Mouse (Mus musculus) right cerebral cortex, postnatal 25 days (tissue): ENCODE data around the gene Ppm1h.

Experiments used
- DNase-seq: peaks from one replicate; pipeline ENCODE4 v3.0.0; 2022

Ppm1h gene

DNA sequence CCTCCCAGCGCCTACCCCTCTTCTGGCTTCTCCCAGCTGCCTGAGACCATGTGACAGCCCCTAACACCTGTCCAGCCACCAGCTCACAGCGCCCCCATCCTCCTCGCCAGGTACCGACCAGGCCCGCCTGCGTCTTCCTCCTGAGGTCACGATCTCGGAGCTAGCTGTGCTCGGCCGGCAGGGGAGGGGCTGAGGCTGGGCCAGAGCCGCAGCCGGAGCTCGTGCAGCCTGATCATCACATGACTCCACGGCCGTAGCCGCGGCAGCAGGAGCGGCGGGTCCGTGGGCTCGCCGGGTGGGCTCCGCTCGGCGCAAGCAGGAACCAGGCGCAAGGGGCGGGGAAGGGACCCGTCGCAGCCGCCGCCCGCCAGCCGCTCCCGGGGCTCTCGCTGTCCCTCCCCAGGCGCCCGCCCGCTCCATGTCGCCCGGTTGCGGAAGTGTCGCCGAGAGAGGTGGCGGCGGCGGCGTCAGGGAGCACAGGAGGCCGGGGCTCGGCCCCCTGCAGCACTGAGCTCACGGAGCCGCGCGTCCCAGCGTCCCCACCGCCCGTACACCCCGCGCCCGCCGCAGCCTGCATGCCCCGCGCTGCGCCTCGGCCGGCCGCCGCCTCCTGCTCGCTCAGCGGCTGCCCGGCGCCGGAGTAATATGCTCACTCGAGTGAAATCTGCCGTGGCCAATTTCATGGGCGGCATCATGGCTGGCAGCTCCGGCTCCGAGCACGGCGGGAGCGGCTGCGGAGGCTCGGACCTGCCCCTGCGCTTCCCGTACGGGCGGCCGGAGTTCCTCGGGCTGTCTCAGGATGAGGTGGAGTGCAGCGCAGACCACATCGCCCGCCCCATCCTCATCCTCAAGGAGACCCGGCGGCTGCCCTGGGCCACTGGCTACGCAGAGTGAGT, at the start of gene Ppm1h:
Gene Ppm1h (plus strand): TSS at position 222 of the 896 bp plus-strand sequence.
- peak; percentile 79 for DNase-seq

DNA sequence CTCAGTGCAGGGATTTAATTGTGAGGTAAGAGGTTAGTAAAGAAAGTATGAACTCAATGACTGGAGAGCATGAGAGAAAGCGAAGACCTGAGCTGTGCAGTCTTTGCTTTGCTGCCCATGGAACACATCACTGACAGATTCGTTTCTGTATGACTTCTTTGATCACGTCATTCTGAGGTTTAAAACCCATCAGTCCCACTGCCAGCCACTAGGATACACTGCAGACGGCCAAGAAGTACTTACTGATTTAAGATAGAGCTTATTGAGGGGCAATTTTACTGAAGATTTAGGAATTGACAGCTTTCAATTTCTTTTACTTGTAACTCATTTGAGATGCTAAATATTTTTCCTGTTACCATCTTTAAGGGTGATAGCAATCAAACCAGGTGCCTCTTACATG, 49.6 kb upstream of the Ppm1h start:
- no peak for DNase-seq

DNA sequence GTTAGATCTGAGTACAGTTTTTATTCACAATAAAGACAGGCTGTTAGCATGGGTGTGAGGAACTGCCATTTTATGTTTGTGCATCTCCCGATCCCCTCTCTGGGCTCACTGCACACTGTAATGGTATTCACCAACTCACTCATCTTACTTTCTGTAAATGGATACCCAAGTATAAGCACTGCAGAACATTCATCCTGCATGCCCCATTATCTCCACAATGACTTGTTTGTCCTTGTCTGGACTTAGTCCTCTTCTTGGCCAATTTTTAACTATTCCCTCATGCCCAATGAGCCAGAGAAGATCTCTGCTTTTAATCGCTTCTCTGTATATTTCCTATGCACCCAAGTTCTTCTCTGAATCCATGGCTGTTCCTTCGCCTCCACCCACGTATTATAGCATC, 38.7 kb upstream of the Ppm1h start:
- DNase-seq = no peak

DNA sequence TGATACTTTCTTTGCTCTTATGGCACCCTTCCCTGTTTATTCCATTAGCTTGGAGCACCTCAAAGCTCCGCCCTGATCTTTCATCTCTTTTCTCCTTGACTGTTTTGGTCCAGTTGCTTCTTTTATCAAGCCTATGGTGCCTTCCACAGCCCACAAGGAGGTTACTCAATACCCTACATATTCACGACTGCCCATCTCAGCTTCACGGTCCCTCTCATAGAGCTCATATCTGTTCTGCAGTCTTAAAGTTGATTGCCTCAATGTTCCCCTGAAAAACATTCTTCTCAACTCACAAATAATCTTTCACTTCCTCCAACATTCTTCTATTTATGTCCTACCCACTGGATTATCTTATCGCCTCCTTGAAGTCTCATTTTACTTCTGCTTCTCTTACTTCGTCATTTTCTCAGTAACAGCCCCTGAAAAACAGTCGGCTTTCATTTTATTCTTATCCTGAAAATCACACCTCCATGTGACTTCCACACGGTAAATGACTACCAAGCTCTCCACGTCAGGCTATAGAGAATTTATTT, 37.2 kb upstream of the Ppm1h start:
- no peak for DNase-seq

DNA sequence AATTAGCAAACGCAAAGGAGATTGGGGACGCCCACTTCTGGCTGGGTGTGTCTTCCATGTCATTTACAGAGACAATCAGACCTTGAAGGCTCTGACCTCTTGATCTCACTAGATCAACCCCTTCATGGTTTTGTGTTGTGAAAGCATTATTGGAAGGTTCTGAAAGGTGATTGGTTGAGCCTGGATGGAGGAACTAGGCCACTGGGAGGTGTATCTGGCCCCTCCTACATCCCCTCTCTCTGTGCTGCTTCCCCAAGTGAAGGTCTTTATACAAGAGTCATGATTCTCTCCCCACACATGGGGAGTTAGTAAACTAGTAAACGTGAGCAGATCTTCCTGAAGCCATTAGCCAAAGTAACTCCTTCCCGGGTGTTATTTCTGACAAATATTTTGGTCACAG, 36.4 kb upstream of the Ppm1h start:
- no peak for DNase-seq

DNA sequence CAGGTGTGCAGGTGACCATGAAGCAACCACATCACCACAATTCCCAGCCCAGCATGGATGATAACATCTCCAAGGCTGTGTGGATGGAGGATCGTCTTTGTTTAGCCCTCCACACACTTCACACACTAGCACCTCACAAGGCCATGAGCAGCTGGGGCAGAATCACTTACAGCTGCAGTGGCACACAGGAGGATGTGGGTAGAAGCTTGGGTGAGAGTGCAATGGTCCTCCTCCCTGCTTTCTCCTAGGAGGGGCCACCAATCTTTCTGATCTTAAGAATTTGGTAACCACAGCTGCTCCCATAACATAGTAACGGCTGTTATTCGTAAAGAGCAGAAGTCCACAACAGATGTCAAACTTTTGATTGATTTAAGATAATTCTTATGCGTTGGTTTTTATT, 26.6 kb upstream of the Ppm1h start:
- DNase-seq = no peak

DNA sequence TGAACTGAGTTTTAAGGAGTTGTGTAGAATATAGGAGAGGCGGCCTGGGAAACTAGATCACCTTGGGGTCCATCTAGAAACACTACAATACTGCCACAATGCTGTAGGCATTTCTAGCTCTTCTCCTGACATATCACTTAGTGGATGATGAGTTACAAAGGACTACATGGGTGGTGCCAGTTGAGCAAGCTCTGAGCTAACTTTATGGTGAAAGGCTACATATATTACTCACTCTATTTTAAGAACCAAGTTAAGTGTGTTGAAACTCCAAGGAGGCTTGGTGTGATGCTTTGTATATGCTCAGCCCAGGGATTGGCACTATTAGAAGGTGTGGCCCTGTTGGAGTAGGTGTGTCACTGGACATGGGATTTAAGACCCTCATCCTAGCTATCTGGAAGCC, 26.0 kb upstream of the Ppm1h start:
- DNase-seq = no peak

DNA sequence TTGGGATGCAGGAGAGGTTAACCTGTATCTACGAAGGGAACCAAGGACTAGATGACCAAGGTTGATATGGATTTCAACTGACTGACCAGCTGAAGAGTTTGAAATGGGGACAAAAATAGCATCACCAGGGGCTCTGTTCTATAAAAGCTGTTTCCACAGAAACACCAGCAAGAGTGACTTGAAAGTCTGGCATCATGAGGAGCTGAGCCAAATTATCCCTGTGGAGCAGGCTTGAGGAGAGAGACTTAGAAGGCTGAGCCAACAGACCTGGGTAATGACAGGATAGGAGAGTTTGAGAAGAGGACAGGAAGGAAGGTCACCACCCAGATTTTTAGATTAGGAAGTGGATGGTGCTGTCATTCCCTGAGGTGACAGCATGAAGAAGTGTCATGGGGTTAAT, 12.9 kb upstream of the Ppm1h start:
- no peak for DNase-seq

DNA sequence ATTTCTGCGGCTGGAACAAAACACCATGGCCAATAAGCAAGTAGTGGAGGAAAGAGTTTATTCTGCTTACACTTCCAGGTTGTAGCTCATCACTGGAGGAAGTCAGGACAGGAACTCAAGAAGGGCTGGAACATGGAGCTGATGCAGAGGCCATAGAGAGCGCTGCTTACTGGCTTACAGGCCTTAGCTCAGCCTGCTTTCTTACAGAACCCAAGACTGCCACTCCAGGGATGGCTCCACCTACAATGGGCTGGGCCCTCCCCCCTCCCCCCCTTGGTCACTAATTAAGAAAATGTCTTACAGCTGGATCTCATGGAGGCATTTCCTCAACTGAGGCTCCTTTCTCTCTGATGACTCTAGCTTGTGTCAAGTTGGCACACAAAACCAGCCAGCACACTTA, 7.3 kb upstream of the Ppm1h start:
- no peak for DNase-seq

DNA sequence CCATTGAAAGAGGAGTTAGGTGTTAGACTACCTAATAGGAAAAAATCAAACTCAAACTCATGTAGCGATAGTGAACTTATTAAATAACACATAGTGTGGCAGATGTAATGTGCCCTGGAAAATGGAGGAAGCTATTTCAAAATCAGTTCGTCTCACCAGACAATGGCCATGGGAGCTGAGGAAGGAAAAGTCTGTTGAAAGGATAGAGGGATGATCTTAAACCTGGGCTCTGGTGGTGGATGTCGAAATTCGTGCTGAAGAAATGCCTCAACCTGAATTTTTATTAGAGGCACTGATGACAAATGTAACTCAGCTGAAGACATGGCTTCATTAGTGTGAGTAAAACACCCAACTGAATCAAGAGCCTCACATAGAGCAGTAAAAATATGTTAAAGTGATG, 6.5 kb upstream of the Ppm1h start:
- no peak for DNase-seq

DNA sequence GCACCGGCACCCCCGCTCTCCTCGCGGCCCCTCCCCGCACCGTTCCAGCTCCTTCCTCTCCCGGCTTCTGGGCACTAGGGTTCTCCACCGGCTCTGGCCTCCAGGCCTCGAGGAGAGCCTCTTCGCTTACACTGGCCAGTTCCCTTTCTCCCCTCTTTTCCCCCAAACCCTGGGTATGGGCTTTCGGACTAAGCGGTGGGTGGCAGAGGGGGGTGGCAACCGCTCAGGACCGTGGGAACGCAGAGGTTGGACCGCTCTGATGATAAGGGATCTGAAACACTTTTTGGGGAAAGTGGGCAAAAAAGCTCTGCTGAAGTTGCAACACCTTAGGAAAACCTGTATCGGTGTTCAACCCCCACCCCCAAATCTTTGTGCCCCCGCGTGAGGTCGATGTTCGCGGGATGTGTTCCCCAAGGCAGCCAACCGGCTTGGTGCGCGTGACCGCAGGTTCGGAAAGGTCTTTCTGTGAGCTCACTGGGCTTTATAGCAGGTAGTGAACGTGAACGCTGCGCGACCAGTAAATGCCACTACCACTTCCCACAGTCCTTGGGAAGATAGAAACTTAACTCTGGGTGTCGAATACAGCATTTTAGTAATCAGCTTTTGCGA, 979 bp downstream of the Ppm1h start:
- DNase-seq = peak; percentile 36

DNA sequence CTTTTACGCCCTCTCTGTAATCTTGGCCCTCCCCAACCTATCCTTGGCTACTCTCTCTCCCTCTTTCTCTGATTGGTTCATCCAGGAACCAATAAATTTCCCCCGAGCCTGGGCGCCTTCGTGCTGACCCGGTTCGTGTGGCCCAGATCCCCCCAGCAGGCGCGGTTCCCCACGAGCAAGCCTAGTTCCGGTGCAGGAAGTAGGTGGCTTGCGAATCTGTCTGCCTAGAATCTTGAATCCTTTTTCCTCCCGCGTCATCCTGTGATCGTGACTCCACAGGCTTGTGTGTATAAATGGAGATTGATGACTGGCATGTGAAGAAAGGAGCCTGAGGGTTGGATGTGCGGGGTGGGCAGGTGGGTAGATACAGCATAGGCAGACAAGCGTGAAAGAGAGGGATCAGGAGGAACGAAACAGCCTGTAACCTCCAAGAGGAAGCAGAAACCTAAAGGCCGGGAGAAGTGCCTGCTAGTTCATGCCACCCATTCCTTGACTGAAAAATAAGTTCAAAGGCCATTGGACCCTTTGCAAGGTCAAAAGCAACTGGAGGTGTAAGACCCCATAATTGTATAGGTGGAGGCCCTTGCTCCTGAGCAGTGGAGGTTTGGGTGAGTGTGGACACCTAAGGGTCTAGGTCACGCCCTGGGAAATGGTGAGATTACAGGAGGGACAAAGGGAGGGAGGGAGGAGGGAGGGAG, 2.0 kb downstream of the Ppm1h start:
- peak; percentile 79 for DNase-seq

DNA sequence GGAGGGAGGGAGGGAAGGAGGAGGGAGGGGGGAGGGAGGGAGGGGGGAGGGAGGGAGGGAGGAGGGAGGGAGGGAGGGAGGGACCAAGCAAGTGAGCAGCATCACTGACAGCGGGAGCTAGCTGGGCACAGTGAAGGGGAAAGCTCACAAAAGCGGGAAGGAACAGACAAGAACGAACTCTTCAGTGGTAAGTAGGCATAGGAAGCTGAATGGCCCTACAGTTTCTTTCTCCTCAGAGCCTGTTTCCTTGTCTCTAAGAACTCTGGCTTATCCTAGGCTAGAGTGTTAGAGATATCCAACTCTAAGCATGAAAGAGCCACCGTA, 2.5 kb downstream of the Ppm1h start:
- DNase-seq = no peak

DNA sequence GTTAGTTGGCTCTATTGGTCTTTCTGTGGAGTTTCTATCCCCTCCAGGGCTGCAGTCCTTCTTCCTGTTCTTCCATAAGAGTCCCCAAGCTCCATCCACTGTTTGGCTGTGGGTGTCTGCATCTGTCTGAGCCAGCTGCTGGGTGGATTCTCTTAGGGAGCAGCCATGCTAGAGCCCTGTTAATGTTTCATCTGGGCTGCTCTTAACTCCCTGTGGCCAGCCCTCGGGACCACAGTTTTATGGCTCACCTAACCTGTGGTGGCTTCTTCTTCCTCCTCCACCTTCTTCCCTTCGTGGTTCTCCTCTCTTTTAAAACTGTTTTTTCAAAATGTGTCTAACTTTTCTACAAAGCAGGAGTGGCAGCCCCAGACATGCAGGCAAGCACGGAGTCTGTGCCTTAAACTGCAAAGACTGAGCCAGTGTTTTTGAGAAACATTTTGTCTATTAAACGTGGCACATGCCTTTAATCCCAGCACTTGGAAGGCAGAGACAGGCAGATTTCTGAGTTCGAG, 5.3 kb downstream of the Ppm1h start:
- no peak for DNase-seq

DNA sequence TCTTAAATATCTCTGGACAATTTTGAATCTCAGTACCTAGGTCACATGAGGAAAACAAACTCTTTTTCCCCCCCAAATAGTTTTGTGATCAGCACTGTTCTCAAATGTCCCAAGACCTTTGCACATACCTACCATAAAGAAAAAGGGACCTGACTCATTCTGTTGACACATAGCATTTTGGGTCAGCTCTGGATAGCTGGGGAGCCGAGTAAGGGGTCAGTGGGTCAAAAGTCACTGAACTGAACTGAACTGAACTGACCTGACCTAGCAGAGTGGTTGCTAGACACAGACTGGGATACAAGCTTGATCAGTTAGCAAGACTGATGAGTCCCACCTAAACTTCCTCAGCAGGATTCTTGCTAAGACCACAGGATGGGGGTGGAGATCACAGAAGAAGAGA, 6.7 kb downstream of the Ppm1h start:
- DNase-seq = no peak

DNA sequence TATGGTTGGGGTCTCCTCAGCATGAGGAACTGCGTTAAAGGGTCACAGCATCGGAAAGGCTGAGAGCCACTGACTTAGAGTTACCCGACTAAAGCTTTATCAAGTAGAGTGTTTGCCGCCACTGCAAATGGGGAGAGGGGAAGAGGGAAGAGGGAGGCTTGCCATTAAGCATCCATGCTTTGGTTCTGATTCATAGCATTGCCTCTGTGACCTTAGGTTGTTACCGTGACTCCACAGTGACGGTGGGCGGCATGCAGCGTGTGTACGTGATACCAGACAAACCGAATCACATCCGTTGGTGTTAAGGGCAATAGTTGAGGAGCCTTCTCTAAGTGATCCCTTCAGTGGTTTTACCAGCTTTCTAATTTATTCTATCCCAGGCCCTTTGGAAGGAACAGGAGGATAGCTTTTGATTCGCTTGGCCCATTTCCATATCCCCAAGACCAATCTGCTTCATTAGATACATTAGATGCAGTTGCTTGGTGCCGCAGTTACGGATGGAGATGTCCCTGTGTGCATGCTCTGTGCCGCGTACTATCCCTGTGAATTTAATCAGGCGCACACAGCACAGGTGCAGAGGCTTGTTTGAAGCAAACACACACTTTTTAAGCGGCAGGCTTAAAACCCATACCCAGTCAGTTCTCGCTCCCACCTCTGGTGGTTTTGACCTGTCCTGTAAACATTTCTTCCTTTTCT, 7.4 kb downstream of the Ppm1h start:
- no peak for DNase-seq

DNA sequence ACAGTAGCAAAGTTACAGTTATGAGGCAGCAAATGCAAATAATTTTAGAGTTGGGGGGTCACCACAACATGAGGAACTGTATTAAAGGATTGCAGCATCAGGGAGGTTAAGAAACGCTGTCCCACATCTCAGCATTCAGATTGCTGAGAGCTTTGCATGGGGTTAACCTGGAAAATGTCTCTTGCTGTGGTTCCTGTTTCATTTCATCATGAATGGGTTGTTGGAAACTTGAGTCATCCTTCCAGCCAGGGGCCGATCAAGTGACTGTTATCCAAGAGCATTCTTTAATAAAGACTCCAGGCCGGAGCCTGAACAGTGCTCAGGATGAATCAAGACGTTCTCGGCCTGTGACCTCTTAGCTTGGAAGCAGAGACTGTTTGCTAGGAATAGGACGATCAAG, 12.1 kb downstream of the Ppm1h start:
- DNase-seq = no peak

DNA sequence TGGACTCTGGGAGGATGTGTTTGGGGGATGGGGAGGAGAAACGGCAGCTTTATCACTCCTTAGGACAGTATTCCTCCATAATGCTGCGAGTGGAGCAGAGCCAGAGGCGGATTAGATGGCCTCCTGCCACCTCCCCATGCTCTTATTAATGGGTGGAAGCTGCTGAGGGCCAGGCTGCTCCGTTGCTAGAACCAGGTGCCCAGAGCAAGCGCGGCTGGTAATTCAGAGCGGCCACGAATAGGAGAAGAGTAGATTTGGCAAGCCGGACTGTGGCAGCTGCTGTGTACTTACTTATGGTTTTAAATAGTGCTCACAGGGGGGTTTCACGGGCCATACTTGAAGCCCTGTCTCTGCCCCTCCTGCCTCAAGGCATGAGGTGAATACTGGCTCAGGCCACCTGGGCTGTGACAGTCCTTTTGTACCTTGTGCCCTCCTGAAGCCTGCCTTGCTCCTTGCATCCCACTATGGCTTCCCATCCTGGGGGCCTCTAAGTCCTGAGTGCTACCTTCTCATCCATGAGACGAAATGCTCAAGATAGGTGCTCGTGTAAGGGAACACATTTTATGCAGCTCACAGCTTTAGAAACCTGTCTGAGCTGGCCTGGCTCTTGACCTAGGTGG, 14.7 kb downstream of the Ppm1h start:
- peak; percentile 16 for DNase-seq

DNA sequence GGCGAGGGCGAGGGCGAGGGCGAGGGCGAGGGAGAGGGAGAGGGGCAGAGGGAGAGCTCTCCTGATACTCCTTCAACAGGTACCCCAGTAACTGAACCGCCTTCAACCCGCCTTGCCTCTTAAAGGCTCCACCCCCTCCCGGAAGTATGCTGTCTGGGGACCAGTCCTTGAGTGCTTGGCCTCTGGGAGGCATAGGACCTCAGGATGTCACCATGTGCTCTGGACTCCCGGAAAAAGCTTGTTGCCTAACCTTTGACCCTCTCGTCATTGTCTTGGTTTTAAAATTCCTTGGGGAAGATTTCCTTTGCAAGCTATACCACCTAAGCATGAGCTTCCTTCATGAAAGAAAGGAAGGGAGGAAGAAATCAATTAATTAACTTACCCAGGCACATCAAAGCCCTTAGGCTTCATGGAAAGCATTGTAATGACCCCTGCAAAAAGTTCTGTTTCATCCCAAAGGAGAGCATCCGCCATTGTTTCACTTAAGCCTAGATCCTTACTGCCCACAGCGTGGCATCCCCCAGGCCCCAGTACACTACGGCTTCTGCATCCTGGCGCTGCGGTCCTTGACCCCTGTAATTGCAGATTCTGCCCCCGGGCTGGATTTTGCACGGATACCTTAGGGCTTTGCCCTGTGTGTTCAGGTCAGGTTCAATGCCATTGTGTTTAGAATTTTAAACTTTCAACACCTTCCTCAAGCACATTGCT, 15.5 kb downstream of the Ppm1h start:
- no peak for DNase-seq

DNA sequence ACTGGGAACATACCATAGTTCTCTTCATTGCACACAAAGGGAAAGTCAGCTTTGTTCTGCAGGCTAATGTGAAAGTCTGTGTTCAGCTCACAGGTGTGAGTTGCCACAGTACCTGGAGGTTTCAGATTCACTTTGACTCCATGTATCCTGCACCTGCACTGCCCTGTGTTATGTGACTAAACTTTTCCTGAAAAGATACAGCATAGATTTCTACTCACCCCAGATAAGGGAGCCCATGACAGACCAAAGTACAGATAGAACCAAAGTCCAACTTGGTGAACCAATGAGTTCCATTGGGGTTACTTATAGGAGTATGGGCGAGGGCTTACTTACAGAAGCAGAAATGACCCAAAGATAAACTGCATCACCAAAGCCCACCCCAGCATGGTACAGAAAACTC, 17.8 kb downstream of the Ppm1h start:
- no peak for DNase-seq

DNA sequence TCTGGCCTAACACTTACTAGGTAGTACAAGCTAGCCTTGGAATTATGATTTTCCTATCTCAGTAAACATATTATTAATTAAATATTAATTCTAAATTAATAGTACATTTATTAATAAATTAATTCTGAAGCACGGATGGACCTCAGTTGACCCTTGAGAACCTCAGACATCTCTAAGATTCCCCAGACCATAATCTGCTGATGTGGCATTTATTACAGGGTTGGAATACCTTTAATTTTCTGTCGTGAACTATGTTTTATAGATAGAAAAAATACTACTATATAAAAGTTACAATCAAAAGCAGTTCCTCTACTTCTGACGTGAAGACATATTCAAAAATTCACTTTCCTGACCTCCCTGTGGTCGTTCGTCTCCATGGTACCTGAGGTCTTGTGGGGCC, 19.8 kb downstream of the Ppm1h start:
- no peak for DNase-seq

DNA sequence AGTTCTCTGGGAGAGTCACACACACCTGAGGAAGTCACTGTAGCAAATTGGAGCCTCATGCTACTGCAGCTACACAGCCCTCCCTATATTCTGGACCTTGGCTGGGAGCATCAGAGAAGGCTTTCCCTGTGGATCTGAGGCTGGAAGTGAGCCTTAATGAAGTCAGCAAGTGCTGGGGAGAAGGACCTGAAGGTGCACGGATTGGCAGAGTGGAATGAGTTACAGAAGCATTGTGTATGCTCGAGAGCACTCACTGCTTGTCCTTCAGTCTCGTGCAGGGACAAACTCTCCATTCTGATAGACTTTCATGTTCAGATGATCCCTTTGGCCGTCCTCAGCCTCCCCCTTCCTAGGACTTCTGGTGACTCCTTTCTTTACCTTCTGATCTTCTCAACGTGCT, 26.3 kb downstream of the Ppm1h start:
- no peak for DNase-seq
